Mouse (Mus musculus): Measurements from ENCODE around the gene Klhl12.

GRCm38 (mm10) chr1:134419176-134419575 is 36.2 kb upstream of the Klhl12 start:
- TF ChIP-seq CTCF (IDR thresholded peaks at IDR 0.05; ENCODE audit: extremely low read depth, insufficient read depth, insufficient read length, insufficient replicate concordance) (no peak), POLR2A (IDR thresholded peaks at IDR 0.05; ENCODE audit: low read depth, low read length) (no peak)

Measured in spleen, adult 2 months (tissue).